Mouse (Mus musculus) G1E (cell line): ENCODE data around the gene Plbd2.

Experiments
- CTCF ChIP-seq: IDR thresholded peaks from 2 replicates; pipeline ENCODE4 v1.5.1; 2012; ENCODE audit warnings: low read depth, low read length, inconsistent platforms, mixed read lengths
- GATA1 ChIP-seq: IDR thresholded peaks from 2 replicates; pipeline ENCODE4 v1.6.1; 2012; ENCODE audit warnings: borderline replicate concordance, low read length, inconsistent platforms, mixed read lengths
- GATA2 ChIP-seq: IDR thresholded peaks from 2 replicates; pipeline ENCODE4 v1.6.1; 2012; ENCODE audit warnings: low read depth, low read length, inconsistent platforms, borderline replicate concordance
- TAL1 ChIP-seq: conservative IDR thresholded peaks from 2 replicates; pipeline ENCODE4 v1.6.1; 2012; ENCODE audit warnings: low read depth, low read length, inconsistent platforms, mixed read lengths

DNA sequence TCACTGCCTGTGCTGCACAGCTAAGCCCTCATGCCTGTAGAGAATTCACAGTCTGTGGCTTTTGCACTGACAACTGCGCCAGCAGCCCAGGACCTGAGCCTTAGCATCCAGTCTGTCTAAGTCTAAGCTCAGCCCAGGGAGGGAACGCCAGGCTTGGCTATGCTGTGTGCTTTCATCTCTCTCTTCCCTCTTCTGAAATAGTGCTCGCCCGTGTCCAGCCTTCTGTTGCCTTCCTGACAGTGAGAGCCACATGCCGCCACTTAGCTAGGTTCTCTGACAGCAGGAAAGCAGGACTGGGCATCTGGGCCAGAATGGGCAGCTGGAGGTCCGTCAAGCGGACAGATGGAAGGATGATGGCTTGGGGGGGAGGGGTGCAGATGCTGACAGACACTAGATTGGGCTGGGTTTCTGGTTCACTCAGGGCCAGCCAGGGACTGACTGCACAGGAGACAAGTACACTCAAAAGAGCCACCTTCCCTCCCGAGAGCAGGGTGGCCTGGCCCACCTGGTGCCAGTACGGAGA lies 9.5 kb downstream of the Plbd2 start:
- TF ChIP-seq CTCF (no peak), TAL1 (no peak), GATA1 (no peak), GATA2 (no peak)
